Mouse (Mus musculus) gastrocnemius, postnatal 36 days (tissue): Measurements from ENCODE around the gene Plekhh2. TPM values are rescaled to one million over a fixed set of nuclear protein-coding genes. Genes with fewer than 3 reads are reported as not detected.

Experiments used
- total RNA-seq, 2 experiments: library from RNA; stranded (reverse); gene quantifications; 2 replicates each; pipeline ENCODE4 v1.2.3; 2021

Gene Plekhh2
- total RNA-seq, 2 experiments from 2014 or later: 1.5 to 1.6 TPM

Other genes starting within 250 kb of the Plekhh2 start
- gene Thada, start 45.7 kb upstream of the Plekhh2 start, total RNA-seq: 1 to 10 TPM; 4.3 to 5.8 TPM
- gene Dync2li1, start 114.6 kb downstream of the Plekhh2 start, total RNA-seq: 1 to 10 TPM; 2.6 to 3.3 TPM
- gene Abcg8, start 164.4 kb downstream of the Plekhh2 start, total RNA-seq: not detected
- not detected for gene Abcg5, start 171.1 kb downstream of the Plekhh2 start, total RNA-seq